Mouse (Mus musculus) erythroblast, adult 5-6 weeks (primary cell): ENCODE results near the gene Cflar. TPM values are rescaled to one million over a fixed set of nuclear protein-coding genes. Genes with fewer than 3 reads are reported as not detected.
A peak's percentile ranks its signal among the peaks of the same experiment; 100 is the strongest.

Source experiments
- ATAC-seq: replicated peaks from 2 replicates; pipeline ENCODE4 v1.8.0; 2016; ENCODE audit warnings: moderate number of reproducible peaks, mild to moderate bottlenecking, moderate TSS enrichment, inconsistent platforms; ENCODE audit not compliant: poor library complexity, low FRiP score, severe bottlenecking
- total RNA-seq, 2 experiments: library from RNA; stranded (forward) in 1 of 2; stranded (reverse) in 1 of 2; fragments of 150-400 nt in 1 of 2; fragments of 200-764, 138-1000 nt in 1 of 2; gene quantifications; 2 replicates each; pipeline versions ENCODE4 v1.2.3 to v1.2.4; 2015 to 2017; ENCODE audit warnings: low replicate concordance in 2 of 2

Gene Cflar
- total RNA-seq, 2 experiments from 2014 or later, result 14.2 to 16.4 TPM

- peak; percentile 50 for ATAC-seq
Observed at GRCm38 (mm10) chr1:58710711-58711364, 470 bp upstream of the Cflar start.

GRCm38 (mm10) chr1:58712076-58713061 lies 1.1 kb downstream of the Cflar start:
- peak; percentile 70 for ATAC-seq

- peak; percentile 47; the same call in 1 of the 2 replicates for ATAC-seq
Observed at GRCm38 (mm10) chr1:58713081-58713892, 2.0 kb downstream of the Cflar start.

- no peak for ATAC-seq
Observed at GRCm38 (mm10) chr1:58713893-58714231, 2.6 kb downstream of the Cflar start.

- no peak for ATAC-seq
Observed at GRCm38 (mm10) chr1:58714361-58714760, 3.1 kb downstream of the Cflar start.

- no peak for ATAC-seq
Observed at GRCm38 (mm10) chr1:58715536-58715935, 4.2 kb downstream of the Cflar start.

GRCm38 (mm10) chr1:58716162-58716882 lies 5.0 kb downstream of the Cflar start:
- ATAC-seq, result no peak

- ATAC-seq, result no peak
Observed at GRCm38 (mm10) chr1:58716883-58717220, 5.5 kb downstream of the Cflar start.

- no peak for ATAC-seq
Observed at GRCm38 (mm10) chr1:58717589-58718270, 6.4 kb downstream of the Cflar start.

- no peak for ATAC-seq
Observed at GRCm38 (mm10) chr1:58719356-58719945, 8.1 kb downstream of the Cflar start.

GRCm38 (mm10) chr1:58720090-58720489 lies 8.8 kb downstream of the Cflar start:
- no peak for ATAC-seq

GRCm38 (mm10) chr1:58720988-58721387 lies 9.7 kb downstream of the Cflar start:
- ATAC-seq, result no peak

GRCm38 (mm10) chr1:58722115-58722938 lies 11.0 kb downstream of the Cflar start:
- ATAC-seq, result no peak

GRCm38 (mm10) chr1:58723062-58723808 lies 11.9 kb downstream of the Cflar start:
- ATAC-seq, result no peak

- ATAC-seq, result no peak
Observed at GRCm38 (mm10) chr1:58723809-58724405, 12.6 kb downstream of the Cflar start.

GRCm38 (mm10) chr1:58724533-58724932 lies 13.2 kb downstream of the Cflar start:
- ATAC-seq, result no peak

- ATAC-seq, result no peak
Observed at GRCm38 (mm10) chr1:58725095-58725494, 13.8 kb downstream of the Cflar start.
